Mouse (Mus musculus): Measurements from ENCODE around the gene Pxmp2. TPM values are rescaled to one million over a fixed set of nuclear protein-coding genes. Genes with fewer than 3 reads are reported as not detected.

Gene Pxmp2
- 9.5 and 11.6 TPM in 2 replicates for polyA plus RNA-seq (2014; fragmentation: Nextera tagmentation; extraction: Ambion mirVana)

DNA sequence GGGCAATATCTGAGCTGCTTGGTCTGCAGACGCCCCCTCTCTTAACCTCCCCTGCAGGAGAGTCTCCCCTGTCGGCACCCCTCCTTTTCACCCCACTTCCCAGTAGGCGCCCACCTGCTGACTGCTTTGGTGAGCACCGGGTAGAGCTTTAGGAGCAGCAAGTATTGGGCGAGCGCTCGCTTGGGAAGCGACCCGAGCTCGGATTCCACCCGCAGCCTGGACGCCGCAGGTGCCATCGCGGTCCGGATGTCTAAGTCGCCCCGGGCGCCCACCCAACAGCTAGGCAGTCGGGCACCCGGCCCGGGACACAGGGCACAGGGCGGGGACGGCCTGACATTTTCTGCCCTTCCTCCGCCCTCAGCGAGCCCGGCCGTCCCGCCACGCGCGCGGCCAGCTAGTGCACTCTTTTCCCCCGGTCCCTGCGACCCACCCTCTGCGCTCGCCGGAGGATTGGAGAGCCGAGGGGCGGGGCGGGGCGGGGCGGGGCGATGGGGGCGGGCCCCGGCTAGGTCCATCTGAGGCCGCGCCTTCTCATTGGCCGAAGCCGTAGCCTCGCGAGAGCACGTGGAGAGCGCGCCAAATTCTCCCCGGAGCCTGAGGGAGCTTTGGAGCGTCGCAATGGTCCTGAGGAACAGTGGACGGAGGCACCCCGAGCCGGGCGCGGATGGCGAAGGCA is at the start of gene Pxmp2, which contains the start of gene Pole:
Pxmp2 (minus strand) TSS at position 417 of the 676 bp plus-strand sequence.
Pole (plus strand) TSS at position 537 of the 676 bp plus-strand sequence.
- peak within 1 kb of the TSS; percentile 86 for H3K4me2 ChIP-seq (ENCODE audit: low read depth)
- H3K36me3 ChIP-seq (ENCODE audit: control insufficient read depth, insufficient read depth, low read length) = no peaks in the 10 kb centered on the region
- no peaks in the 10 kb centered on the region for H3K9me3 ChIP-seq (ENCODE audit: control insufficient read depth, low read length)
- peaks cover 3% of the 10 kb centered on the region; the same call in 1 of the 2 replicates for H3K4me1 ChIP-seq (ENCODE audit: control insufficient read depth, insufficient read depth, low read length)
- DNase-seq (ENCODE audit: low spot score) (peak; percentile 94), ATAC-seq (ENCODE audit: insufficient read depth, low FRiP score, low TSS enrichment) (peak; percentile 98)
- H3K27me3 ChIP-seq (ENCODE audit: control insufficient read depth, insufficient read depth, low read length) = no peaks in the 10 kb centered on the region
- peak within 1 kb of the TSS; percentile 82 for H3K9ac ChIP-seq (ENCODE audit: low read length)
- H3K27ac ChIP-seq (ENCODE audit: low read depth, low read length) = 0 out of 2 replicates have a peak within 1 kb of the TSS, but pooled peaks have one; percentile 23
- WGBS = under 1% methylated on average over 57 of the region's 64 CpGs
- peak within 1 kb of the TSS; percentile 77 for H3K4me3 ChIP-seq (ENCODE audit: low read depth, low read length)

- Histone ChIP-seq H3K27me3 (ENCODE audit: control insufficient read depth, insufficient read depth, low read length) (no peaks in the 10 kb centered on the region), H3K9me3 (ENCODE audit: control insufficient read depth, low read length) (no peaks in the 10 kb centered on the region), H3K27ac (ENCODE audit: low read depth, low read length) (no peak overlapping the region), H3K36me3 (ENCODE audit: control insufficient read depth, insufficient read depth, low read length) (peaks cover 8% of the 10 kb centered on the region), H3K9ac (ENCODE audit: low read length) (no peak overlapping the region), H3K4me3 (ENCODE audit: low read depth, low read length) (no peak overlapping the region), H3K4me1 (ENCODE audit: control insufficient read depth, insufficient read depth, low read length) (no peaks in the 10 kb centered on the region), H3K4me2 (ENCODE audit: low read depth) (no peak overlapping the region)
- WGBS = 92% methylated on average over 3 of the region's 3 CpGs
- ATAC-seq (ENCODE audit: insufficient read depth, low FRiP score, low TSS enrichment) (no peak), DNase-seq (ENCODE audit: low spot score) (no peak)
Measured at GRCm38 (mm10) chr5:110330508-110330907, 44.5 kb upstream of the Pxmp2 start.

GRCm38 (mm10) chr5:110313127-110313526 is 27.1 kb upstream of the Pxmp2 start:
- no peak overlapping the region for H3K4me2 ChIP-seq (ENCODE audit: low read depth)
- no peaks in the 10 kb centered on the region for H3K27me3 ChIP-seq (ENCODE audit: control insufficient read depth, insufficient read depth, low read length)
- 97% methylated on average over 3 of the region's 3 CpGs for WGBS
- no peak overlapping the region for H3K4me3 ChIP-seq (ENCODE audit: low read depth, low read length)
- DNase-seq (ENCODE audit: low spot score) (no peak), ATAC-seq (ENCODE audit: insufficient read depth, low FRiP score, low TSS enrichment) (no peak)
- H3K27ac ChIP-seq (ENCODE audit: low read depth, low read length) = no peak overlapping the region
- no peak overlapping the region for H3K9ac ChIP-seq (ENCODE audit: low read length)
- no peaks in the 10 kb centered on the region for H3K9me3 ChIP-seq (ENCODE audit: control insufficient read depth, low read length)
- no peaks in the 10 kb centered on the region for H3K4me1 ChIP-seq (ENCODE audit: control insufficient read depth, insufficient read depth, low read length)
- H3K36me3 ChIP-seq (ENCODE audit: control insufficient read depth, insufficient read depth, low read length) = peaks cover 5% of the 10 kb centered on the region; the same call in 1 of the 2 replicates

DNA sequence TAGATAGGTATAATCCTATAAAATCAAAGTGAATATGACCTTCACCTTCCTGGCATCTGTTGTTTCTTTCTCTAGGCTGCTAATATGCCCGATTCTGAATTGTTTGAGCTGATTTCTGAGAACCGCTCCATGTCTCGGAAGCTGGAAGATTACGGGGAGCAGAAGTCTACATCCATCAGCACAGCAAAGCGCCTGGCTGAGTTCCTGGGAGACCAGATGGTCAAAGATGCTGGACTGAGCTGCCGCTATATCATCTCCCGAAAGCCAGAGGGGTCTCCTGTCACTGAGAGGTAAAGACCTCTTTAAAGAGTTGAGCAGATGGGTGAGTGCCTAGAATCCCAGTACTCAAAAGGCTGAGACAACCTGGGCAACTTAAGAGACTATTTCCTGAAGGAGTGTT is 22.9 kb upstream of the Pxmp2 start:
- no peaks in the 10 kb centered on the region for H3K4me1 ChIP-seq (ENCODE audit: control insufficient read depth, insufficient read depth, low read length)
- H3K36me3 ChIP-seq (ENCODE audit: control insufficient read depth, insufficient read depth, low read length) = peaks cover 7% of the 10 kb centered on the region; the same call in 1 of the 2 replicates
- no peak overlapping the region for H3K4me3 ChIP-seq (ENCODE audit: low read depth, low read length)
- no peaks in the 10 kb centered on the region for H3K9me3 ChIP-seq (ENCODE audit: control insufficient read depth, low read length)
- DNase-seq (ENCODE audit: low spot score) = no peak
- WGBS = 98% methylated on average over 7 of the region's 7 CpGs
- no peak overlapping the region for H3K27ac ChIP-seq (ENCODE audit: low read depth, low read length)
- H3K4me2 ChIP-seq (ENCODE audit: low read depth) = no peak overlapping the region
- H3K27me3 ChIP-seq (ENCODE audit: control insufficient read depth, insufficient read depth, low read length) = no peaks in the 10 kb centered on the region
- no peak overlapping the region for H3K9ac ChIP-seq (ENCODE audit: low read length)
- no peak for ATAC-seq (ENCODE audit: insufficient read depth, low FRiP score, low TSS enrichment)

- no peak overlapping the region for H3K4me3 ChIP-seq (ENCODE audit: low read depth, low read length)
- peaks cover 10% of the 10 kb centered on the region; the same call in 1 of the 2 replicates for H3K36me3 ChIP-seq (ENCODE audit: control insufficient read depth, insufficient read depth, low read length)
- H3K9ac ChIP-seq (ENCODE audit: low read length) = no peak overlapping the region
- no peaks in the 10 kb centered on the region for H3K27me3 ChIP-seq (ENCODE audit: control insufficient read depth, insufficient read depth, low read length)
- H3K4me1 ChIP-seq (ENCODE audit: control insufficient read depth, insufficient read depth, low read length) = no peaks in the 10 kb centered on the region
- H3K4me2 ChIP-seq (ENCODE audit: low read depth) = no peak overlapping the region
- ATAC-seq (ENCODE audit: insufficient read depth, low FRiP score, low TSS enrichment) (no peak), DNase-seq (ENCODE audit: low spot score) (no peak)
- no peaks in the 10 kb centered on the region for H3K9me3 ChIP-seq (ENCODE audit: control insufficient read depth, low read length)
- 92% methylated on average over 2 of the region's 2 CpGs for WGBS
- no peak overlapping the region for H3K27ac ChIP-seq (ENCODE audit: low read depth, low read length)
Measured at GRCm38 (mm10) chr5:110300591-110300990, 14.6 kb upstream of the Pxmp2 start.

DNA sequence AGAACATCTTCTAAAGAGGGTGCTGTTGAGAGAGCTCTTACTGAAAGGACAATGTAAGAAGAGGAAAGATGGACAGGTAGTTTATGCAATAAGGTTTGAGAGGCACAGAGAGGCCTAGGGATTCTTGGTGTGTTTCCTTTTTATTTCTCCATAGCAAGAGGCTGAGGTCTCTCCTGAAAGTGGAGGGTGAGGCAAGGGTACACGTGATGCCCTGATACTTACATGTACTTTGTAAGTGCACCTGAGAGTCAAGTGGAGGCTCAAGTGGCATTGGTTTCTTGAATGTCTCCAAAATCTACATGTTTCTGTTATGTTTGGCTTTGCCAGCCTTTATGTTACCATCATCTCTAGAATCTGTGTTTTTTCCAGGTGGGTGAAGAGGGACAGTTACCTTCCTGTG is 10.7 kb upstream of the Pxmp2 start:
- Histone ChIP-seq H3K9ac (ENCODE audit: low read length) (no peak overlapping the region), H3K4me2 (ENCODE audit: low read depth) (no peak overlapping the region), H3K4me3 (ENCODE audit: low read depth, low read length) (no peak overlapping the region), H3K4me1 (ENCODE audit: control insufficient read depth, insufficient read depth, low read length) (no peaks in the 10 kb centered on the region), H3K27me3 (ENCODE audit: control insufficient read depth, insufficient read depth, low read length) (no peaks in the 10 kb centered on the region), H3K27ac (ENCODE audit: low read depth, low read length) (no peak overlapping the region), H3K36me3 (ENCODE audit: control insufficient read depth, insufficient read depth, low read length) (peaks cover 8% of the 10 kb centered on the region; the same call in 1 of the 2 replicates), H3K9me3 (ENCODE audit: control insufficient read depth, low read length) (no peaks in the 10 kb centered on the region)
- ATAC-seq (ENCODE audit: insufficient read depth, low FRiP score, low TSS enrichment) (no peak), DNase-seq (ENCODE audit: low spot score) (no peak)
- 92% methylated on average over 1 of the region's 1 CpGs for WGBS

DNA sequence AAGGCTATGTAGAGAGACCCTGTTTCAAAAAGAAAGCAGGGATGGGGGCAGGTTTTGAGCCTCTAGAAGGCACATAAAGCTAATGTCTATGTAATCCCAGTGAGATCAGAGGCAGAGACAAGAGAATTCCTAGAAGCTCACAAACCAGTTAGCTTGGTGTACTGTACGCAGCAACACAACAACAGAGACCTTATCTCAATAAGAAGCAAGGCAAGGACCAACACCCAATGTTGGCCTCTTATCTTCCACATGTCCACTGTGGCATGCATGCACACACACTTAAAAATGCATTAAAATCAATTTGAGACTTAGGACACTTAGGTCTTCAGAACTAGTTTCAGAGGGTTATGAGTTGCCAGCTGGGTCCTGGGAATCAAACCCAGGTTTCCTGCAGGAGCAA is 5.7 kb upstream of the Pxmp2 start:
- H3K9me3 ChIP-seq (ENCODE audit: control insufficient read depth, low read length) = no peaks in the 10 kb centered on the region
- H3K4me3 ChIP-seq (ENCODE audit: low read depth, low read length) = no peak overlapping the region
- H3K4me1 ChIP-seq (ENCODE audit: control insufficient read depth, insufficient read depth, low read length) = no peaks in the 10 kb centered on the region
- no peak overlapping the region for H3K4me2 ChIP-seq (ENCODE audit: low read depth)
- H3K9ac ChIP-seq (ENCODE audit: low read length) = no peak overlapping the region
- ATAC-seq (ENCODE audit: insufficient read depth, low FRiP score, low TSS enrichment) (no peak), DNase-seq (ENCODE audit: low spot score) (no peak)
- WGBS = 100% methylated on average over 1 of the region's 1 CpGs
- H3K36me3 ChIP-seq (ENCODE audit: control insufficient read depth, insufficient read depth, low read length) = no peaks in the 10 kb centered on the region
- H3K27ac ChIP-seq (ENCODE audit: low read depth, low read length) = no peak overlapping the region
- H3K27me3 ChIP-seq (ENCODE audit: control insufficient read depth, insufficient read depth, low read length) = no peaks in the 10 kb centered on the region

DNA sequence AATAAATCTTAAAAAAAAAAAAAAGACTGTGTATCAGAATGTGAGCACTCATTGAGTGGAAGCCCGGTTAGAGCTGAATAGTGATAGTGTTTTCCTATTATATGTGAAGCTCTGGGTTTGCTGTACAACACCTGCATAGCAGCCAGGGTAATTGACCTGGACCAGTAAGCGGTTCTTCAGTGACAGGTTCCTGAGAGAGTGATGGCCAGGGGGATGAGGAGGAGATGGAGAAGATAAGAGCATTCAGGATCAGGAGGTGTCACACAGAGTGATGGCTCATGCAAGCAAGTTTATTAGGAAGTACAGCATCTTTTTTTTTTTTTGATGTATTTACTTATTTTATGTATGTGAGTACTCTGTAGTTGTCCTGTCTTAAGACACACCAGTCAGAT is 1.1 kb upstream of the Pxmp2 start:
- Histone ChIP-seq H3K4me3 (ENCODE audit: low read depth, low read length) (peak overlapping the region; percentile 77), H3K36me3 (ENCODE audit: control insufficient read depth, insufficient read depth, low read length) (no peaks in the 10 kb centered on the region), H3K9ac (ENCODE audit: low read length) (no peak overlapping the region), H3K4me1 (ENCODE audit: control insufficient read depth, insufficient read depth, low read length) (peaks cover 3% of the 10 kb centered on the region; the same call in 1 of the 2 replicates), H3K4me2 (ENCODE audit: low read depth) (peak overlapping the region; percentile 86; the same call in 1 of the 2 replicates), H3K9me3 (ENCODE audit: control insufficient read depth, low read length) (no peaks in the 10 kb centered on the region), H3K27me3 (ENCODE audit: control insufficient read depth, insufficient read depth, low read length) (no peaks in the 10 kb centered on the region), H3K27ac (ENCODE audit: low read depth, low read length) (no peak overlapping the region)
- 77% methylated on average over 2 of the region's 2 CpGs for WGBS
- no peak for DNase-seq (ENCODE audit: low spot score)
- ATAC-seq (ENCODE audit: insufficient read depth, low FRiP score, low TSS enrichment) = no peak

Measured in neural tube, embryonic 11.5 days (tissue).